ENCODE assay signal across 8 mouse cellular contexts in the genomic region with DNA sequence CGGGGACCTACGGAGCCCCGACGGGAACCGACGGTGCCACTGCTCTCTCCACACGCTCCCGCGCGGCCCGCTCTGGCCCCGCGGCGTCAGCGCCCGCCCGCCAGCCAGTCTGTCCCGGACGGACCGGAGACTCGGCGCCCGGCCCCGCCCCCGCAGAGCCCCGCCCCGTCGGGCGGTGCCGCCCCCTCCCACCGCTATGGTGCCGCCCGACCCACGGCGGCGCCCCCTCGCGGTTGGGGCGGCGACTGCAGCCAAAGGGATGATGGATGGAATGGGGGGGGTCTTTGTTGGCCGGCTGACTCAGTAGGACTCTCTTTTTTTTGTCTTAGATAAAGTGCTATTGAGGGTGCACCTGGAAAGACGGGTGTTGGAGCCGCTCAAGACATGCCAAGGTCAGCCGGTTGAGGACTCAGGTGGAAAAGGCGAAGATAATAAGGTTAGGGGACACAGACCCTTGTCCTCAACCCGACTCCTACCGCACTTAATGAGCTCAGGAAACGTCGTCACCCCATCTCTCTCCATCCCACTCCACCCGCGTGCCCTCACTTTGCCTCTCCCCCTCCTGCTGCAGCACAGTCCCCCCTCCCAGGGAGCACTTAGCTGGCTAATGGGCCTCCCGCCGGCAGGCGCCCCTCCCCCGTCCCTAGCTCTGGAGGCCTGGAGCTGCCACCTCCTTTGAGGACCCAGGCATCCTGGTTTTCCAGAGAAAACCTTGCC. TPM values are rescaled to one million over a fixed set of nuclear protein-coding genes. Genes with fewer than 3 reads are reported as not detected.
DNase-seq lines count a peak whose midpoint lies in the region; ATAC-seq and TF ChIP-seq lines count a peak whose summit lies in the region.

No protein-coding gene starts in this region.

- H3K9ac ChIP-seq in forebrain, embryonic 13.5 days, result peak overlapping the region; percentile 61
- H3K9ac ChIP-seq in limb, embryonic 13.5 days, result peak overlapping the region; percentile 83
- peak overlapping the region; percentile 31; the same call in 1 of the 2 replicates for H3K9ac ChIP-seq in midbrain, embryonic 12.5 days (replicated peaks)
- H3K9ac ChIP-seq in stomach, postnatal 0 days (ENCODE audit: low read length), result peak overlapping the region; percentile 82

- H3K36me3 ChIP-seq in E14TG2a.4 (ENCODE audit: insufficient read depth, low read length), result peaks cover 30% of the 10 kb centered on the region
- H3K36me3 ChIP-seq in forebrain, embryonic 13.5 days (ENCODE audit: poor library complexity, severe bottlenecking), result no peaks in the 10 kb centered on the region
- H3K36me3 ChIP-seq in hindbrain, embryonic 10.5 days, result peaks cover 17% of the 10 kb centered on the region
- peaks cover 21% of the 10 kb centered on the region for H3K36me3 ChIP-seq in limb, embryonic 13.5 days
- H3K36me3 ChIP-seq in midbrain, embryonic 12.5 days, result no peaks in the 10 kb centered on the region
- H3K36me3 ChIP-seq in stomach, postnatal 0 days (ENCODE audit: control insufficient read depth, insufficient read depth, low read length), result peaks cover 16% of the 10 kb centered on the region

- peak overlapping the region; percentile 60 for H3K4me2 ChIP-seq in forebrain, embryonic 13.5 days
- peak overlapping the region; percentile 77 for H3K4me2 ChIP-seq in limb, embryonic 13.5 days (replicated peaks)
- H3K4me2 ChIP-seq in midbrain, embryonic 12.5 days (replicated peaks), result peak overlapping the region; percentile 53
- H3K4me2 ChIP-seq in stomach, postnatal 0 days (replicated peaks; ENCODE audit: low read depth), result peak overlapping the region; percentile 87

- peak; percentile 13; the same call in 1 of the 2 replicates for ATAC-seq in forebrain, embryonic 13.5 days
- ATAC-seq in limb, embryonic 13.5 days (ENCODE audit: low FRiP score, low read depth), result peak; percentile 41
- 0 out of 2 replicates have a peak, but pooled peaks have one; percentile 25 for ATAC-seq in midbrain, embryonic 12.5 days (ENCODE audit: low FRiP score, low read depth)
- peak; percentile 71 for ATAC-seq in stomach, postnatal 0 days (ENCODE audit: low FRiP score, low TSS enrichment)
- ATAC-seq in monocyte, adult 5-6 weeks (replicated peaks; ENCODE audit: insufficient number of reproducible peaks, low FRiP score, low TSS enrichment, poor library complexity, severe bottlenecking), result no peak

- no peak overlapping the region for H3K27ac ChIP-seq in forebrain, embryonic 13.5 days
- peak overlapping the region; percentile 86 for H3K27ac ChIP-seq in hindbrain, embryonic 10.5 days
- H3K27ac ChIP-seq in limb, embryonic 13.5 days, result no peak overlapping the region
- no peak overlapping the region for H3K27ac ChIP-seq in midbrain, embryonic 12.5 days (replicated peaks)
- H3K27ac ChIP-seq in stomach, postnatal 0 days (replicated peaks), result peak overlapping the region; percentile 79

- DNase-seq in adrenal gland, adult 18-20 months (ENCODE audit: low spot score in 2 of 2), result peak; percentile 80 to 90
- peak; percentile 75 for DNase-seq in hindbrain, embryonic 10.5 days (ENCODE audit: low spot score)
- peak; percentile 89 for DNase-seq in stomach, postnatal 0 days (ENCODE audit: low spot score)

- no peaks in the 10 kb centered on the region for H3K27me3 ChIP-seq in E14TG2a.4 (ENCODE audit: insufficient read depth, low read length)
- H3K27me3 ChIP-seq in forebrain, embryonic 13.5 days, result peaks cover 45% of the 10 kb centered on the region
- H3K27me3 ChIP-seq in hindbrain, embryonic 10.5 days (ENCODE audit: insufficient read depth, poor library complexity, severe bottlenecking), result peaks cover 57% of the 10 kb centered on the region
- H3K27me3 ChIP-seq in limb, embryonic 13.5 days, result no peaks in the 10 kb centered on the region
- peaks cover 57% of the 10 kb centered on the region for H3K27me3 ChIP-seq in midbrain, embryonic 12.5 days
- no peaks in the 10 kb centered on the region for H3K27me3 ChIP-seq in stomach, postnatal 0 days (ENCODE audit: control insufficient read depth, insufficient read depth, low read length)

- TF ChIP-seq EP300 in stomach, postnatal 0 days (optimal IDR thresholded peaks at IDR 0.05), result no peak

- H3K4me1 ChIP-seq in E14TG2a.4 (replicated peaks; ENCODE audit: low read depth, low read length), result peaks cover 89% of the 10 kb centered on the region
- peaks cover 29% of the 10 kb centered on the region for H3K4me1 ChIP-seq in forebrain, embryonic 13.5 days
- H3K4me1 ChIP-seq in hindbrain, embryonic 10.5 days (replicated peaks), result peaks cover 63% of the 10 kb centered on the region
- peaks cover 45% of the 10 kb centered on the region for H3K4me1 ChIP-seq in limb, embryonic 13.5 days
- peaks cover 28% of the 10 kb centered on the region for H3K4me1 ChIP-seq in midbrain, embryonic 12.5 days
- peaks cover 10% of the 10 kb centered on the region for H3K4me1 ChIP-seq in stomach, postnatal 0 days (replicated peaks; ENCODE audit: control insufficient read depth, insufficient read depth)

- H3K4me3 ChIP-seq in E14TG2a.4 (replicated peaks; ENCODE audit: low read length), result peak overlapping the region; percentile 90
- H3K4me3 ChIP-seq in forebrain, embryonic 13.5 days, result peak overlapping the region; percentile 42
- peak overlapping the region; percentile 65 for H3K4me3 ChIP-seq in hindbrain, embryonic 10.5 days
- peak overlapping the region; percentile 60 for H3K4me3 ChIP-seq in limb, embryonic 13.5 days
- peak overlapping the region; percentile 44 for H3K4me3 ChIP-seq in midbrain, embryonic 12.5 days
- peak overlapping the region; percentile 76 for H3K4me3 ChIP-seq in stomach, postnatal 0 days (ENCODE audit: low read depth, low read length)

- TF ChIP-seq CTCF in E14TG2a.4 (conservative IDR thresholded peaks at IDR 0.05; ENCODE audit: low read length), result peak; percentile 22
- peak; percentile 80 for TF ChIP-seq CTCF in stomach, postnatal 0 days (IDR thresholded peaks at IDR 0.05; ENCODE audit: low read depth)

- WGBS in forebrain, embryonic 13.5 days, result 2% methylated on average over 55 of the region's 55 CpGs
- under 1% methylated on average over 55 of the region's 55 CpGs for WGBS in hindbrain, embryonic 10.5 days
- under 1% methylated on average over 55 of the region's 55 CpGs for WGBS in limb, embryonic 13.5 days
- WGBS in midbrain, embryonic 12.5 days, result 1% methylated on average over 55 of the region's 55 CpGs
- WGBS in stomach, postnatal 0 days, result under 1% methylated on average over 52 of the region's 55 CpGs

- no peaks in the 10 kb centered on the region for H3K9me3 ChIP-seq in E14TG2a.4 (ENCODE audit: low read length)
- H3K9me3 ChIP-seq in forebrain, embryonic 13.5 days (replicated peaks), result no peaks in the 10 kb centered on the region
- H3K9me3 ChIP-seq in hindbrain, embryonic 10.5 days, result no peaks in the 10 kb centered on the region
- no peaks in the 10 kb centered on the region for H3K9me3 ChIP-seq in limb, embryonic 13.5 days
- no peaks in the 10 kb centered on the region for H3K9me3 ChIP-seq in midbrain, embryonic 12.5 days
- no peaks in the 10 kb centered on the region for H3K9me3 ChIP-seq in stomach, postnatal 0 days (ENCODE audit: control insufficient read depth, low read length)

RNA-seq across cellular contexts. Expression of a gene that starts 4.9 kb away (rescaled TPM):
- 100 to 1,000 TPM; 160 to 199 TPM for total RNA-seq in adrenal gland, adult 18-20 months (2021)
- polyA plus RNA-seq in forebrain, embryonic 13.5 days (2015; fragmentation: Nextera tagmentation; extraction: Ambion mirVana), result 106 and 139 TPM in 2 replicates
- 157 and 186 TPM in 2 replicates for polyA plus RNA-seq in hindbrain, embryonic 10.5 days (2016; fragmentation: Nextera tagmentation; extraction: Ambion mirVana)
- polyA plus RNA-seq in limb, embryonic 13.5 days (2015; fragmentation: Nextera tagmentation; extraction: Ambion mirVana), result 151 and 168 TPM in 2 replicates
- polyA plus RNA-seq in midbrain, embryonic 12.5 days (2016; fragmentation: Nextera tagmentation; extraction: Ambion mirVana), result 265 and 314 TPM in 2 replicates
- 143 and 148 TPM in 2 replicates for polyA plus RNA-seq in stomach, postnatal 0 days (2015; fragmentation: Nextera tagmentation; extraction: Ambion mirVana)
- 31.2 to 34.4 TPM (median 33.6 TPM) in 3 replicates for total RNA-seq in monocyte, adult 5-6 weeks (2017)

RNA-seq across cellular contexts. Expression of a gene that starts 6.4 kb away (rescaled TPM):
- 10 to 100 TPM; 34.1 to 43.9 TPM for total RNA-seq in adrenal gland, adult 18-20 months (2021)
- polyA plus RNA-seq in forebrain, embryonic 13.5 days (2015; fragmentation: Nextera tagmentation; extraction: Ambion mirVana), result 11.0 TPM in 2 replicates
- 22.3 and 28.3 TPM in 2 replicates for polyA plus RNA-seq in hindbrain, embryonic 10.5 days (2016; fragmentation: Nextera tagmentation; extraction: Ambion mirVana)
- 36.8 and 40.0 TPM in 2 replicates for polyA plus RNA-seq in limb, embryonic 13.5 days (2015; fragmentation: Nextera tagmentation; extraction: Ambion mirVana)
- polyA plus RNA-seq in midbrain, embryonic 12.5 days (2016; fragmentation: Nextera tagmentation; extraction: Ambion mirVana), result 21.6 and 22.5 TPM in 2 replicates
- 30.0 and 33.2 TPM in 2 replicates for polyA plus RNA-seq in stomach, postnatal 0 days (2015; fragmentation: Nextera tagmentation; extraction: Ambion mirVana)
- 9.2 to 17.4 TPM (median 15.8 TPM) in 3 replicates for total RNA-seq in monocyte, adult 5-6 weeks (2017)

RNA-seq across cellular contexts. Expression of a gene that starts 10.5 kb away (rescaled TPM):
- total RNA-seq in adrenal gland, adult 18-20 months (2021), result 100 to 1,000 TPM in 1 of 2 experiments, 10 to 100 TPM in 1; 86.9 to 104 TPM
- 86.9 and 97.9 TPM in 2 replicates for polyA plus RNA-seq in forebrain, embryonic 13.5 days (2015; fragmentation: Nextera tagmentation; extraction: Ambion mirVana)
- 119 and 121 TPM in 2 replicates for polyA plus RNA-seq in hindbrain, embryonic 10.5 days (2016; fragmentation: Nextera tagmentation; extraction: Ambion mirVana)
- polyA plus RNA-seq in limb, embryonic 13.5 days (2015; fragmentation: Nextera tagmentation; extraction: Ambion mirVana), result 84.5 and 89.3 TPM in 2 replicates
- polyA plus RNA-seq in midbrain, embryonic 12.5 days (2016; fragmentation: Nextera tagmentation; extraction: Ambion mirVana), result 80.3 and 83.9 TPM in 2 replicates
- polyA plus RNA-seq in stomach, postnatal 0 days (2015; fragmentation: Nextera tagmentation; extraction: Ambion mirVana), result 130 and 134 TPM in 2 replicates
- 62.9 to 104 TPM (median 63.6 TPM) in 3 replicates for total RNA-seq in monocyte, adult 5-6 weeks (2017)

RNA-seq across cellular contexts. Expression of a gene that starts 17.6 kb away (rescaled TPM):
- 100 to 1,000 TPM in 1 of 2 experiments, 10 to 100 TPM in 1; 84.3 to 164 TPM for total RNA-seq in adrenal gland, adult 18-20 months (2021)
- 33.4 and 34.6 TPM in 2 replicates for polyA plus RNA-seq in forebrain, embryonic 13.5 days (2015; fragmentation: Nextera tagmentation; extraction: Ambion mirVana)
- polyA plus RNA-seq in hindbrain, embryonic 10.5 days (2016; fragmentation: Nextera tagmentation; extraction: Ambion mirVana), result 35.6 and 36.2 TPM in 2 replicates
- 53.6 and 59.6 TPM in 2 replicates for polyA plus RNA-seq in limb, embryonic 13.5 days (2015; fragmentation: Nextera tagmentation; extraction: Ambion mirVana)
- 34.3 and 35.0 TPM in 2 replicates for polyA plus RNA-seq in midbrain, embryonic 12.5 days (2016; fragmentation: Nextera tagmentation; extraction: Ambion mirVana)
- polyA plus RNA-seq in stomach, postnatal 0 days (2015; fragmentation: Nextera tagmentation; extraction: Ambion mirVana), result 26.2 and 28.0 TPM in 2 replicates
- total RNA-seq in monocyte, adult 5-6 weeks (2017), result 0.43 to 3.0 TPM (median 1.8 TPM) in 3 replicates

RNA-seq across cellular contexts. Expression of a gene that starts 22.5 kb away (rescaled TPM):
- total RNA-seq in adrenal gland, adult 18-20 months (2021), result 10 to 100 TPM; 43.4 to 50.0 TPM
- polyA plus RNA-seq in forebrain, embryonic 13.5 days (2015; fragmentation: Nextera tagmentation; extraction: Ambion mirVana), result 19.1 and 19.8 TPM in 2 replicates
- polyA plus RNA-seq in hindbrain, embryonic 10.5 days (2016; fragmentation: Nextera tagmentation; extraction: Ambion mirVana), result 18.7 and 23.3 TPM in 2 replicates
- polyA plus RNA-seq in limb, embryonic 13.5 days (2015; fragmentation: Nextera tagmentation; extraction: Ambion mirVana), result 22.2 and 25.9 TPM in 2 replicates
- polyA plus RNA-seq in midbrain, embryonic 12.5 days (2016; fragmentation: Nextera tagmentation; extraction: Ambion mirVana), result 21.2 and 23.2 TPM in 2 replicates
- 33.0 and 37.2 TPM in 2 replicates for polyA plus RNA-seq in stomach, postnatal 0 days (2015; fragmentation: Nextera tagmentation; extraction: Ambion mirVana)
- 20.1 to 34.0 TPM (median 27.0 TPM) in 3 replicates for total RNA-seq in monocyte, adult 5-6 weeks (2017)

Comparison
In these comparisons a context has a peak if more than half of its experiments do, and no peak if none do; other contexts are left out.
1. H3K27ac ChIP-seq: peak in hindbrain, embryonic 10.5 days (single experiment) and stomach, postnatal 0 days (single experiment); none in forebrain, embryonic 13.5 days (single experiment), limb, embryonic 13.5 days (single experiment) and midbrain, embryonic 12.5 days (single experiment).
2. H3K9ac ChIP-seq: peak in every context shown above with its lines; median percentile 83 in limb, embryonic 13.5 days; 82 in stomach, postnatal 0 days; 61 in forebrain, embryonic 13.5 days; 31 in midbrain, embryonic 12.5 days.
3. Peak in every context shown above with its lines, with median percentiles within 50 percentile points of each other: H3K4me3 ChIP-seq, DNase-seq and H3K4me2 ChIP-seq.